Mouse (Mus musculus) common myeloid progenitor, adult 5-6 weeks (primary cell): ENCODE data around the gene Nr1h4. TPM values are rescaled to one million over a fixed set of nuclear protein-coding genes. Genes with fewer than 3 reads are reported as not detected.
A peak's percentile ranks its signal among the peaks of the same experiment; 100 is the strongest.

Experiments
- ATAC-seq: replicated peaks from 2 replicates; pipeline ENCODE4 v1.8.0; 2016; ENCODE audit warnings: low read depth, mild to moderate bottlenecking, moderate TSS enrichment, inconsistent platforms; ENCODE audit not compliant: poor library complexity, severe bottlenecking
- total RNA-seq: library from RNA; stranded (forward); fragments of 200-1000, 187-1606 nt; gene quantifications from 2 replicates; pipeline ENCODE4 v1.2.3, GENCODE M21; 2017

The Nr1h4 gene
- total RNA-seq, 1 experiment from 2014 or later = not detected

DNA sequence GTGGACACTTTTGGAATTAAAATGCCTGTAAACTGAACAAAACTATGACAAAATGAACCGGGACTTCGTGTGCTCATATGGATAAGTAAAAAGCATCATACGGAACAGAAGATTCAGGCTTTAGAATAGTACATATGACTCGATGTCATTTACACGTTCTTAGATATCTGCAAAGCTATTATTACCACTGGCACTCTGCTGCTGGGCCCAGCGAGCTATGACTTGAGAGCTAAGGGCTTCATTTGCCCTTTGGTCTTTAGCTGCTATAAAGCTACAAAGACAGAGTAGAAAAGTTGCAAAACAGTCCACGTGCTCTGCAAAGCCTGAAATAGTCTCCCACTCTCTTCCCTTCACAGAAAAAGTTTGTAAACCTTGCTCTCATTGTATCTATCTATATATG lies 10.9 kb downstream of the Nr1h4 start:
- ATAC-seq = no peak

DNA sequence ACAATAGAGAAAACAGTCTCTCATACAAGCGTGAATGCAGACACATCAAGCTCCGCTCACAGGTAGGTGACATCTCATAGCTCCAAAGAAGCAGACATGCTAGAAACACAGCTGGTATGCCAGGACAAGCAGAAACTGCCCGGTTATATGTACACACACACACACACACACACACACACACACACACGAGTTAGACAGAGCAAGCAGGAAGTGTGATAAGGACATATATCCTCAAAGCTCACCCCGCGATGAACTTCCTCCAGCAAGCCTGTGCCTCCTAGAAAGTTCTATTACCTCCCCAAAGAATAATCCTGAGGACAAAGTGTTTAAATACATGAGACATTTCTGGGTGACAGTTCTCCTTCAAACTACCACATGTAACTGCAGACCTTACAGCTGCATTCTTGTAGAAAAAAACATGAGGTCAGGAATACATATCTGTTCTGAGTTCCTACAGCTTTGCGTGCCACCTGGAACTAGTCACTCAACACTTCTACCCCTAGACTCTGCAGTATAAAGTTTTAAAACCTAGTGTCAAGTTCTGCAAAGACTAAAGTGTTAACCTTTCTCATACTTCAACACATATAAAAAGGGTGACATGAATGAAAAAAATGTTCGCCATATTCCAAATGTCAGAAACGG lies 11.5 kb downstream of the Nr1h4 start:
- ATAC-seq = peak; percentile 95

DNA sequence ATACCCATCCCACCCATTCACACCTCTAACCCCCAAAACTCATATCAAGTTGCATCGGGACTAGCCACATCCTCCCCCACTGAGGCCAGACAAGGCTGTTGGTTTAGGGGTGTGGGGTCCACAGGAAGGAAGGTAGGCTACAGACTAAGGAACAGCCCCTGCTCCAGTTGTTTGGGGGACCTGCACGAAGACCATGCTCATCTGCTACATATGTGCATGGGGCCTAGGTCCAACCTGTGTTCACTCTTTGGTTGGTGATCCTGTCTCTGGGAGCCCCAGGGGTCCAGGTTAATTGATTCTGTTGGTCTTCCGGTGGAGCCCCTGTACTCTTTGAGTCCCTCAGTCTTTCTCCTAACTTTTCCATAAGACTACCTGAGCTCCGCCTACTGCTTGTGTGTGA lies 13.0 kb downstream of the Nr1h4 start:
- no peak for ATAC-seq

DNA sequence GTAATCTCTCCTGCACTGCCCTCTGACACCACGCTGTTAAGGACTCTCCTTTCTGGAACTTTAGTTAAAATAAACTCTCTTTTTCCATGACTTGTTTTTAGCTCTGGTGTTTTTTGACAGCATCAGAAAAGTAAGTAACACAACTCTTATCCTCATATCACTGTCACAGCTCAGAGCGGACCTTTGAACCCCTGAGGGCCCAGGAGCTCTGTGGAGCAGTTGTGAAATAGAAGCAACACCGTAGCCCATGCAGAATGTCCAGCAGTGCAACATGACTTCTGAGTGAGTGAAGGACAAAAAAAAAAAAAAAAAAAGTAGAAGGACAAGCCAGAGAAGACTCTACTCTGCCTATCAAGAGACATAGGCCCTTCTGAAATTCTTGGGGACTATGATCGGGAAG lies 14.2 kb downstream of the Nr1h4 start:
- ATAC-seq = no peak

DNA sequence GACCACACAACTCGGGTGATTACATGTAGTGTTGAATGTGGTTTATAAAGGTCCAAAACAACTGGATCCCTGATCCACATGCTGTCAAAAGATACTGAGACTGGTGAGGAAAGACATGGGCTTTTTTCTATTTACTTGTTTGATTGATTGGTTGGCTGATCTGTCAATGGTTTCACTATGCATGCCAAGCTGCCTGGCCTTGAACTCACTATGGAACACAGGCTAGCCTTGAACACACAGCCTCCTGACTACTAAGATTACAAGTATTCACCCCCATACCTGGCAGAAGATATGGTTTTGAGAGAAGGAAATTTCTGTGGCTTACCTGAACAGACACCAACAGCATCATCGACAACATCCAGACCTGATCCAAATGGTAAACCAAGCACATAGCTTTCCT lies 15.0 kb downstream of the Nr1h4 start:
- no peak for ATAC-seq

DNA sequence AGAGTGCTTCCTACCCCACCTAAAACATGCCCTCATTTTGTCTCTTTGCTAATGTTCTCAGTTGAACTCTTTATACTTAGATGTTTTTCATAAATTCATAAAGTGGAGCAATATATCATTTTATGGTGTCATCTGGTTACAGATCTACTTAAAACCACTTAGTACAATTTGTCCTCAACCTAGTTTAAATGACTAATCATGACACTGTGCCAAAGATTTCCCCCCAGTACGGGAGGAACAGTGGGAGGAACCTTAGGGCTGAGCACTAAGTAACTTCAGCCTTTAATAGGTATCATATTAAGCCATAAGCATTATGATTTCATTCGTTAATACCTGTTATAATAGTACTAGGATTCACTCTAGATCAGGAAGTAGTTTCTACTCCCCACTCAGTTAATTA lies 17.6 kb downstream of the Nr1h4 start:
- ATAC-seq = no peak

DNA sequence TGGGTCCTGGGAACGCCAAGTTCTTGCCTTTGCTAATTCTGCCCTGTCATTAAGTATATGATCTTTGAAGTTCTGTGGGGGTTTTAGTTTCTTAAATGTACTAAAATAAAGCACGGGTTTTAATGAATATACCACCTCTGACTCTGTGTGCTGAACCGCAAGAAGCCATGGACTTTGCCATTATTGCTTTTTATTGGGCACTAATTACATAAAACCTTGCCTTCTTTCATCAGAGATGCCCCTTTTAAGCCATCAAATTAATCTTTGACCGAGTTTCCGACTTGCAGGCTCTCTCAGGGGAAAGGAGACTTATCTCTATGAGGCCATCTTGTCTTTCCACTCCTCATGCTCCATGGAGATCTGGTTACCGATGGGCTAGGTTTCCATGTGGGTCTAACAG lies 20.8 kb downstream of the Nr1h4 start:
- no peak for ATAC-seq

DNA sequence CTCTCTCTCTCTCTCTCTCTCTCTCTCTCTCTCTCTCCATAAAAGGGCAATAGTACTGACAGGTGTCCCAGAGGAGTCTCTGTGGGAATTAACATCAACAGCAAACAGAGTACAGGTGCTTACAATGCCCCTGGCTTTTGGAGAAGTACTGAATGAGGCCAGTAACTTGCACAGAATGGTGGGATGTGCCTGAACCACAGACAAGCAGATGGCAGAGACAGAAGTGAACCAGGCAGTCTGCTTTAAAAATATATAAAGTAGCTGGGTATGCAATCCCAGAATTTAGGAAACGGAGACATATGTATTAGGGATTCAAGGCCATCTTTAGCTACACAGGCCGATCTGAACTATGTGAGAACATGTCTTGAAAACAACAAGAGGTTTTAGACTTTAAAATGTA lies 22.8 kb downstream of the Nr1h4 start:
- ATAC-seq = no peak

DNA sequence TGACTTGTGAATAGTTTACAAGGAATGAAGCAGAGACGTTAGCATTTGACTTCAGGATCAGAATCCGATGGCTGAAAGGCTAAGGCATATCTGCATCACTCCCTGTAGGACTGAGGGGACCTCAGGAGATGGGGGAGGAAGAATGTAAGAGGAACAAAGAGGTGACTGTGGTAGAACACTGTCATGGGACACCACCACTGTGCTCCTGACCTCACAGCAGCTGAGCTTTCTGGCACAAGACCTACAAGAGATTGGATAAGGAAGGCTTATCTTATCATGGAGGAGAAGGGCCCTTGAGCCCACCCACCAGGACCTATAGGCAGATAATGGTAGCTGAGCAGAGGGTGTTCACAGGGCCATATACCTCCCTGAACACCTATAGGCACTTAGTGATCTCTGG lies 24.8 kb downstream of the Nr1h4 start:
- no peak for ATAC-seq

DNA sequence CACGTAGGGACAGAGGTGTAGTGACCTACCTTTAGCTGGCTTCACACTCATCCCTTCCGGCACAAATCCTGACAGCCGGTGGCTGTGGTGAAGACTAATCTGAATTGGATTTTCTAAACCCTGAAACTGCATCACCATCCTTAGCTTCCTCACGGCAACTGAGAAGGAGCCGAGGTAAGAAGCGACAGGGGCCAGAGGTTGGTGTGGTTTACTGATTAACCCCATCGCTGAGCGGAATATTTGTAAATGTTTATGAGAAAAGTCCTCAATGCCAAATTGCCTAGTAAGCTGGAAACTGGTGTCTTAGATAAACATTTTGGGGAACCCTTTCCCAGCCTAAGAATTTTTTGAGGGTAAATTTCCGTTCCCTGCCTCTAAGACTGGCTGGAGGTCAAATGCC lies 26.9 kb downstream of the Nr1h4 start:
- ATAC-seq = no peak

DNA sequence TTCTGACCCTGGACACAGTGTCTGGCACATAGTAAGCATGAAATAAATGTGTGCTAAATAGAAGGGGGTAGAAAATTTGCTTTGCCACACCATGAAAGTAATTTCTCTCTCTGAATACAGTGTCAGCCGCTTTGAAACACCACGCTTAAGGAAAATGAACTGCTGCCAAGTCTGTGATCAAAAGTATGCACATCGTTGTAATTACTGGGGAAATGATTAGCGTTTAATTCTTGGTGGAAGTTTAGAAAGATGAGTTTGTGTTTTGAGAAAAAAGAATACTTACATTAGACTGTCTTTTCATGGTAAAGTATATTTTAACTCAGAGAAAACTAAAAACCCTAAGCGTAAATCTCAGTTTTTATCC lies 27.8 kb downstream of the Nr1h4 start:
- no peak for ATAC-seq

DNA sequence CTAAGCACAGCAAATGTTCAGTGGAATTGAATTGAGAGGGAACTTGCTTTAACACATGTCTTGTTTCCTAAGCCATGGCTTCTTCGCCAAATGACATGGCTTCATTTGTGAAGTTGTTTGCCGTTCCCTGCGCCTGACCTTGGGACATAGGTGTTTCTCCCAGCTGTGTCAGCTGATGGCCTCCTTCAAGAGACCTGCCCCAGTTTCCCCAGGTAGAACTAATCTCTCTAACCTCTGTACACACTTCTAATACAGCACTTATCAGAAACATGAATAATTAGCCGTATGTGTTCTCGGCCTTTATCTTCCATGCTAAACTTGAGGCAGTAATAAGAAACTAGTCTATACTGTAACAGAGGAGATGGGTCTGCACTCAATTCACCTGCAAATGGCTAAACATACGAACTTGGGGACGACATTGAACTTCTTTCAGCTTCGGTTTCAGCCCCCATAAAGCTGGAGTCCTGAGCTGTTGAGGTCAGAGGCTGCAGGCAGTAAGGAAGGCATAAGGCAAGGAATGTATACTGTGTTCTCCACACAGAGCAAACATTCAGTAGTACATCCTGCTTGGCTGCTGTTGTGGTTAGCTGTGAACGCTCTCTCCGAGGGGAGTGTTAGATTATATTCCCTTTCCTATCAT lies 28.3 kb downstream of the Nr1h4 start:
- no peak for ATAC-seq

DNA sequence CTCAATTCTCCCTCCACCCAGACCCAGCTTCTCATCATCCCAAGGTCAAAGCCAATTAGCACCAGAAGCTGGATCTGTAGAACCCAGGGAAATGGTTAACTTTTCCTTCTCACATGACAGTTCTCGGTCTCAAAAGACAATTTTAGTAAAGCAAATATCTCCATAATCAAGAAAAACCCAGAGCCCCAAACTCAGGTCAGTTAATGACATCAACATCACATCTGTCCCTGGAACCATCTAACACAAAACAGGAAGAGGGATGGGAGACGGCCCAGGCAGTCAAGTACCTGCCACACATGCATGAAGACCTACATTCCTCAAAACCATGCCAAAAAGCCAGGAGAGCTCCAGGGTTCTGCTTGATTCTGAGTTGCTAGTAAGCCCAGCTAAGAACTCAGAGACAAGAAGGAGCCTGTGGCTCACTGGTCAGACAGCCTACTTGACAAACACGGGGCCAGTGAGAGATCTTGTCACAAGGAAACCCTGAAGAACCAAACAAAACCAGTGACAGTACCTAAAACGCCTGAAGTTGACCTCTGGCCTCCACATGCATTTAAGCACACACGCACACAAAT lies 30.3 kb downstream of the Nr1h4 start:
- ATAC-seq = no peak

DNA sequence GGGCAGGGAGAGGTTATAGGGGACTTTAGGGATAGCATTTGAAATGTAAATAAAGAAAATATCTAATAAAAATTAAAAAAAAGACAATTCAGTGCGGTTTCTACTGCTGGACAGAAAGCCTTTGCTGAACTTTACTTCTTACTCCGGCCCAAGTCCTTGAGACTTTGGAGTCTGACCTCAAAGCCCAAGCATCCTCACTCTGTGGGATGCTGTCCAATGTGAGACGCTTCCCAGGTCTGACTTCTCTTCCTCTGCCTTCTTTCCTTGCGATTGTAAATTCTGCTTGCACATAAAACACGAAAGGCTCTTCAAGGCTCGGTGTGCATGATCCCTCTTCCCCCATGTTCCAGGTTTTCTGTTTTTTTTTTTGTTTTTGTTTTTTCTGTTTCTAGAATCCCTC lies 31.5 kb downstream of the Nr1h4 start:
- ATAC-seq = no peak

DNA sequence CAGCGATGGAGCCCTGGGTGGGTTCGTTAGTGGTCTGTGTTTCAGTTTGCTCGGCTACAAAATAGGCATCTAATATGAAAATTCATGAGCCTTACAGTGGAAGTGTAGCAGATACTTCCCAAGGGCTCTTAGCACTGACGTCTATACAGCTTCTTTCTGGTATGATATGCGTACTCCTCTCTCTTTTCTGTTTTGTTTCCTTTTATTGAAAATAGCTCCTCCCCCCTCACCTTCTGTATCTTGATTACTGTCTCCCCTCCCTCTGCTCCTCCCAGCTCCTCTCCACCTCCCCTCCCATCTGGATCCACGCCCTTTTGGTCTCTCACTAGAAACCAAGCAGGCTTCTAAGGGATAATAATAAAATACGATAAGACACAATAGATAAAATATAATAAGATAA lies 37.8 kb downstream of the Nr1h4 start:
- ATAC-seq = no peak

DNA sequence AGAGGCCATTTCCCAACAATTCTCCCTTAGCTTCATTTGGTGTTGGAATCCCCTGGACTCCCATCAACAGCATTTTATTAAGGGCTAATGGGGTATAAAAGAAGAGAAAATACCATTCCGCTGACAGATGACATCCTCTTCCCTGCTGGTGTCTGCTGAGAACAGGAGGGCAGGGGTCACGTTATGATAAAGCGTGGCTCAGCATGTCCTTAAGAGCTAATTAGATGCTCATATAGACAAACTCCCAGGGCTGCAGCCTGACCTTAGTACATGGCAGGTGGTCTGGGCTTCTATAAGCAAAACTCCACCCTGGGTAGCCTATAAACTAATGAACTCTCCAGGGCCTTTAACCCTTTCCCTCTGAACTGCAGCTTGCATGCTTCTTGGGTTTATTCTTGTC lies 42.1 kb downstream of the Nr1h4 start:
- ATAC-seq = no peak

DNA sequence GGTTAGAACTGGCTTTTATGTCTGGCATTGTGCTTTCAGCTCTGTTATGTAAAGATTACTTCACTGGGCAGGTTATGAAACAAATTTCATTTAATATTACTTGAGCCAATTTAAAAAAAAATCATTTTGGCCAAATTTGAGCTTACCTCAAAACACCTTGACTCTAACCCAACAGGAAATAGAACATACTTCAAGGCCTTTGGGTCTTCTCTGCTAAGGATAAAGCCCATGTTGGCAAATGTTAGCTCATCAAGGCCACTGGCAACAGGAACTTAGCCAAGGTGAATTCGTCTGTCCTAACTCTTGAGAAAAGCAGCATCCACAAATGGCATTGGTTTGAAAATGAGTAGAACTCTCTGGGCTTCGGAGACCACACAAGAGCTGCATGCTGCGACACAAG lies 43.1 kb downstream of the Nr1h4 start:
- ATAC-seq = no peak

DNA sequence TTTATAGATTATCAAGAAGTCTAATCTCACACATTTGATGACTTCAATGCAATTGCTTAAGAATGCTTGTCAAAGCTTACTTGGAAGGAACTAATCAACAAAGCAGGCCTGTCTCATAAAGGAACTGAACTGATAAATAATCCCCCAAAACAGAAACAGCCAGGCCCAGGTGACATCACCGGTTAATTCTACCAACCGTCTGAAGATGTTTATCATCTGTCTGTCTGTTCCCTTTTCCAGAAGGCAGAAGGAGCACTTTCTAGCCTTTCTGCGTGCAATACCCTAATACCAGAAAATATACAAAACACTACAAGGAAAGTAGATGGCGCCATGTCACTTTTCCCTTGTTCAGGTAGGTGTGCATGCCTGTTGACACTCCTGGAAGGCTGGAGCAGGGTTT lies 43.9 kb downstream of the Nr1h4 start:
- no peak for ATAC-seq

DNA sequence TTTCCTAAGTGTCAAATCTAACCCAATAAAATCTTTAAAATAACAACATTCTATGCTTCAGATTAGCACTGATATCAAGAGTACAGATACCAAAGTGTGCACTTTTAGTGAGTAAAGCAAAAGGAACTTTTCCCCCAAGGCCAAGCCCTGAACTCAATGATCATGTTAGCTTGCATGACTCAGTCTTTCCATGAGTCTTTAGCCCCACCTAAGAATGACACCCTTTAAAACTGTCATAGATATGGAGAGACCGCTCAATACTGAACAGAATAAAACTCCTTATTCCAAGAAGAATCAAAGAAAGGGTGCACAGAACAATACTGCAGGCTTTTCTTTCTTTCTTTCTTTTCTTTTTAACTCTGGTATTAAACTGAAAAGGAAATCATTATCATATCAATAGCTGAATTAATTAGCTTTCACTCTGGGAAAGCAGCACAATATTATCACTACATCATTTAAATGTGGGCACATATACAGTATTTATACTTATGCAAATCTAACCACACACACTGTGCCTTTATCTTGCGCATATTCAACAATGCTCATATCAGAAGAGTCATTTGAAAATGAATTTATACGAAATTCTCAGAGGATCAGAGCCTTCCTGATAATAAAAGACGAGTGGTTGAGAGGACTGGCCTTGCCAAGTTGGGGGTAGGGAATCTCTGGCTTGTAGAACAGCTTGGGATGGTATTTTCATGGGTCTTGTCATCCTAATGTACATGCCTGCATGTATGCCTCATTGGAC lies 46.2 kb downstream of the Nr1h4 start:
- ATAC-seq = no peak

DNA sequence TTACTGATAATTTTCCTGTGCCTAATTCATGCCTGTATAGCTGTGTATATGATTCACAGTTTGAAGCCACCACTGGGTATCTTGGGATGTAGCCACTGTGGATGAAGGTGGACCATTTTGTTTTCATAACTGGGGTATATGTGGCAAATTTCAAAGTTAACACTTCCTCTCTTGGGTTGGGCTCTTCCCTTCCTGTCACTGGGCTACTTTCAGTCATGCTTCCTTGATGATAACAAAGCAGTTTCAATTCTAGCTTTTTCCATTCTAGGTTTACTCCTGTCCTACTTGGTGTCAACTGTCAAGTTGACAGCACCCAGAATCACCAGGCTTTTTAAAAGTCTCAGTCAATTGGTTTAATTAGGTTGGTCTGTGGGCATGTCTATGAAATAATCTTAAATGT lies 48.5 kb downstream of the Nr1h4 start:
- ATAC-seq = peak; percentile 81

DNA sequence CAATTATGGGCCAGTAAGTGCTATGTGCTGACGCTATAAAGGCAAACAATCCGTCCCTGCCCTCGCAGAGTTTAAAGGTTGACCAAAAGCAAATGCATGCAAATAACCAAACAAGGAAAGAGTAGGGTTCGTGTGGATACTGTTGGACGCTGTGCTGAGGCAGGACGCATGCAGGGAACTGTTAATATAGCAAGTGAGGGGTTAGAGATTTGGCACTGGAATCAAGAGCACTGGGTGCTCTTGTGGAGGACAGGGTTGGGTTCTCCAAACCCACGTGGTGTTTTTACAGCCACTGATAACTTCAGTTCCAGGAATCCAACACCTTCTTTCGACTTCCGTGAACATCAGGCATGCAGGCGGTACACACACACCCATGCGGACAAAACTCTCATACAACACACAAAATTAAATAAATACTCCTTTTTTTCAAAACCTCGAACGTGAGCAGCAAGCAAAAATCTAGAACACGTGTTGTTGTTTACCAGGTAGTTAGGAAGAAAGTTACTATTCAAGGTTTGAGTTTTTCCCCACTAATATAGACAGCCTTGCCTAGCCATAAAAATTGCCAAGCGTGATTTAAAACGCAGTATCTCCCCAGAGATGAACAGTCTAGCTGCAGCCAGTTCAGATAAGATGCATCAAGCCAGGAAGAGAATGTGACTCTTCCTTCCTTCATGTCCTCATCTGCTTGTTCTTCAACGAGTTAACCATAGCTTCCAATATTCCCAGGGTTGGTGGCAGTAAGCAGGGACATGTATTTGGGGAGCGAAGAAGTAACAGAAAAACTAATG lies 49.4 kb downstream of the Nr1h4 start:
- no peak for ATAC-seq
